Mouse (Mus musculus): ENCODE data around the gene Glis2. TPM values are rescaled to one million over a fixed set of nuclear protein-coding genes. Genes with fewer than 3 reads are reported as not detected.
A peak's percentile ranks its signal among the peaks of the same experiment; 100 is the strongest.

The Glis2 gene
- polyA plus RNA-seq, 1 experiment from 2014 or later: 12.1 TPM

DNA sequence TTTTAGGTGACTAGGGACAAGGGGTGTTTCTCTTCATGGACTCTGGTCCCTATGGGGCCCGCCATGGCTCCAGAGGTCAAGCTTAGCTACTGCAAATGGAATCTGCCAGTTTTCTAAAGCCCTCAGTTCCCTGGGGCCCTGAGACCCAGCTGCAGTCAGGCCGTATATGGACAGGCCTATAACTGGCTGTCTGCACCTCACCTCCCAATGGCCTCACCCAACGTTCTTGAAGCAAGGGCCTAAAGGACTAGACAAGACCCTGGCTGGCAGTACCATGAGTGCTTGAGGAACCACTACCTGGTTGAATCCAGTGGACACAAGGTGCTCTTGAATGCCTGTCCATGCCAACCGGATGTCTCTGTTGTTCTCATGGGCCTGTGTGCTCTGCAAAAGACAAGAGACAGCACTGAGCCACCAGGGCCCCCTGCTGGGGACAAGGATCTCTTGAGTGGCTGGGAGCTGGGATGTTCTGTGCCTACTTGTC is 60.8 kb downstream of the Glis2 start:
- Histone ChIP-seq H3K27ac (ENCODE audit: low read length) (no peak overlapping the region), H3K9ac (replicated peaks; ENCODE audit: low read depth, low read length) (no peak overlapping the region), H3K4me2 (ENCODE audit: low read length) (no peak overlapping the region), H3K4me1 (replicated peaks; ENCODE audit: control insufficient read depth, insufficient read depth, low read length) (peaks cover 8% of the 10 kb centered on the region), H3K9me3 (ENCODE audit: control insufficient read depth, low read length) (no peaks in the 10 kb centered on the region), H3K4me3 (replicated peaks; ENCODE audit: low read length) (no peak overlapping the region), H3K27me3 (replicated peaks; ENCODE audit: control insufficient read depth, insufficient read depth, low read length) (no peaks in the 10 kb centered on the region), H3K36me3 (ENCODE audit: control insufficient read depth, insufficient read depth) (no peaks in the 10 kb centered on the region; the same call in 1 of the 2 replicates)
- WGBS: 78% methylated on average over 4 of the region's 4 CpGs
- ATAC-seq: no peak

DNA sequence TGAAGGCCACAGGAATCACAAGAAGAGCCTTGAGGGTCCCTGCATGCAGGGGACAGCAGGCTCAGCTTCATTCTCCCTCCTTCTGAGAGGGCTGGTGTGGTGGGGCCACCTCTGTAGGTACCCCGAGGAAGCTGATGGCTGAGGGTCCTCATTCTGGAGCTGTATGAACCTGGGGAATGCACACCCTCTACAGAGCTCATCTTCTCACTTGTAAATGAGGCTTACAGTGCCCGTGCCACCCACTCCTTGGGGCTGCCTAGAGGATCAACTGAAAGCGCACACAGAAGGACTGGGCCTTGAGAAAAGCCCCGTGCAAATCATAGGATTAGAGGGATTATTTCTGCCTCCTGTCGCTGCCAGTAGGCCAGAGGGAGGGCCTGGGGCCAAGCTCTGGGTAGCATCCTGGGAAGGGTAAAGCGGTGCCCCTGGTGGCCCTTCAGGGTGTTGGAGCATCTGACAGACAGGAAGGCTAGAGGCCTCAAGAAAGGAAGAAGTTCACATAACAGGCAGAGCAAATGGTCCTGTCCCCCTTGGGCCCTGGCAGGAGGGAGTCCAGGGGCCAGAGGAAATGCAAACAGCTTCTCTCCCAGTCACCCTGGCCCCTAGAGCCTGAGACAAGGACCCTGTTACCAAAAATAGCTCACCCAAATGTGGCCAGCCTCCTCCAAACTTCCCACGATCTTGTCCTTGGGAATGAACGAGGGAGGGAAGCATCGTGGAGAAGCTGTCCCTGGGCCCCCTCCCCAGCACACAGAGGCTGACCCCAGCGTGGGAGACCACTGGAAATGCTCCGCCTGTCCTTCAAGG is 61.5 kb downstream of the Glis2 start:
- Histone ChIP-seq H3K27ac (ENCODE audit: low read length) (no peak overlapping the region), H3K4me1 (replicated peaks; ENCODE audit: control insufficient read depth, insufficient read depth, low read length) (peaks cover 8% of the 10 kb centered on the region), H3K9me3 (ENCODE audit: control insufficient read depth, low read length) (no peaks in the 10 kb centered on the region), H3K9ac (replicated peaks; ENCODE audit: low read depth, low read length) (no peak overlapping the region), H3K4me3 (replicated peaks; ENCODE audit: low read length) (no peak overlapping the region), H3K36me3 (ENCODE audit: control insufficient read depth, insufficient read depth) (no peaks in the 10 kb centered on the region; the same call in 1 of the 2 replicates), H3K27me3 (replicated peaks; ENCODE audit: control insufficient read depth, insufficient read depth, low read length) (no peaks in the 10 kb centered on the region), H3K4me2 (ENCODE audit: low read length) (no peak overlapping the region)
- ATAC-seq: 0 out of 2 replicates have a peak, but pooled peaks have one; percentile 10
- 38% methylated on average over 11 of the region's 11 CpGs for WGBS

DNA sequence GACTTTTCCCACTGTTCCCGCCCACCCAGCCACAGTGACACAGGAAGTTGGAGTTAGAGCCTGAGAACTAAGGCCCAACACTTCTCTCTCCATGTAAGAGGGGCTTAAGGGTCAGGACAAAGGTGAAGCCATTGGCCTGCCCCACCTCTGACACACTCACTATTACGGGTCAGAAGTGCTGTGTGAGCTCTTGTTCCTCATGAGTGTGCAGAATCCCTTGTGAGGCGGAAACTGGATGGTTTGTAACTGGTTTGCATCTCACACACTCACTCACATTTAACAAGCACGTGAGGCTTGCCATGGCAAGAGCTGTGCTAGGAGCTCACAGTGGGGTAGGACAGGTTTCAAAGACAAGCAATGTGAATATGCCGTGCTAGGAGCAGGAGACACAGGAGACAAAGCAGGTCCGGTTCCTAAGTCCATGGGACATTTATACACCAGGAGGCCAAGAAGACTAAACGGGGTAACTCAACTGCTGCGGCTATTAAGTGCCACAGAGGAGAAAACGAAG is 62.1 kb downstream of the Glis2 start:
- WGBS: 59% methylated on average over 9 of the region's 9 CpGs

DNA sequence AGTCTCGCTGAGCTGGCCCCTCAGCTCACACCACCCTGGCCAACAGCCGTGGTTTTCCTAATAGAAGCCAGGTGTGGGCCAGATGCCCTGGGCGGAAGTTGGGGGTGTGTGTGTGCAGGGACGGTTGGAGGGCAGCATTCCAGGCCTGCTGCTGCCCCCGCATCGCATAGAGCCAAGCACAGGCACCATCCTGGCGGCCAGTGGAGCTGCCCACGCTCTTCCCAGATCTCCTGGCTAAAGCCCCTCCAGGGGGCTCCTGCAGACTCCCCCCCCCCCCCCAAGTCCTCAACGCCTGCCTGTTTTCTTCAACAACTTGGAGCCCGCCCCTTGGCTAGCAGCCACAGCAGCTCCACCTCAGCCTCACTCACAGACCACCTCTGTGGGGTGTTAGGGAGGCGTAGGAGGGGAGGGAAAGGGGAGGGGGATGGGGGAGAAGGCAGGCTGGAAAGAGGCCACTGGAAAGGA is 64.3 kb downstream of the Glis2 start:
- WGBS: 10% methylated on average over 11 of the region's 11 CpGs
- no peak overlapping the region for H3K9ac ChIP-seq (replicated peaks; ENCODE audit: low read depth, low read length)
- H3K4me2 ChIP-seq (ENCODE audit: low read length): no peak overlapping the region
- 0 out of 2 replicates have a peak, but pooled peaks cover 2% of the 10 kb centered on the region for H3K36me3 ChIP-seq (ENCODE audit: control insufficient read depth, insufficient read depth)
- no peaks in the 10 kb centered on the region for H3K9me3 ChIP-seq (ENCODE audit: control insufficient read depth, low read length)
- ATAC-seq: peak; percentile 47; the same call in 1 of the 2 replicates
- no peak overlapping the region; the same call in 1 of the 2 replicates for H3K27ac ChIP-seq (ENCODE audit: low read length)
- H3K4me3 ChIP-seq (replicated peaks; ENCODE audit: low read length): no peak overlapping the region
- no peaks in the 10 kb centered on the region for H3K27me3 ChIP-seq (replicated peaks; ENCODE audit: control insufficient read depth, insufficient read depth, low read length)
- peaks cover 8% of the 10 kb centered on the region for H3K4me1 ChIP-seq (replicated peaks; ENCODE audit: control insufficient read depth, insufficient read depth, low read length)

More for the DNA sequence above, 62.1 kb downstream of the Glis2 start:
- H3K4me3 ChIP-seq (replicated peaks; ENCODE audit: low read length): no peak overlapping the region
- H3K36me3 ChIP-seq (ENCODE audit: control insufficient read depth, insufficient read depth): peaks cover 1% of the 10 kb centered on the region; the same call in 1 of the 2 replicates
- H3K9ac ChIP-seq (replicated peaks; ENCODE audit: low read depth, low read length): no peak overlapping the region
- H3K4me1 ChIP-seq (replicated peaks; ENCODE audit: control insufficient read depth, insufficient read depth, low read length): peaks cover 8% of the 10 kb centered on the region
- no peaks in the 10 kb centered on the region for H3K9me3 ChIP-seq (ENCODE audit: control insufficient read depth, low read length)
- no peaks in the 10 kb centered on the region for H3K27me3 ChIP-seq (replicated peaks; ENCODE audit: control insufficient read depth, insufficient read depth, low read length)
- no peak overlapping the region for H3K4me2 ChIP-seq (ENCODE audit: low read length)
- H3K27ac ChIP-seq (ENCODE audit: low read length): no peak overlapping the region
- no peak for ATAC-seq

DNA sequence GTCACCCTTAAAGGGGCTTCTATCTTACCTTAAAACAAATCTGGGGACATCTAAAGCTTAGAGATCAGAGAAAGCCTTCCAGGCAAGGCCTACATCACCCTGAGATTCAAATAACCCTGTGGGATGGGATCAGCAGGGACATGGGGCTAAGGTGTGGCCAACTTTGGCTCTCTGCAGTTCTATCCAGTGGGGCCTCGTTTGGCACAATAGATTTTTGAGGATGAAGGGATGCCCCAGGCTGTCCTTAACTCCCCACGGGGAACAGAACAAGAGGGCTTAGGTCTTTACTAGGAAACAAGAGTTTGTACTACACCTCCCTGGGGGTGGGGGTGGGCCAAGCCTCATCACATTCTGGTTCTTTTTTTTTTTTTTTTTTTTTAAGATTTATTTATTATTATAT is 64.8 kb downstream of the Glis2 start:
- Histone ChIP-seq H3K27ac (ENCODE audit: low read length) (peak overlapping the region; percentile 38; the same call in 1 of the 2 replicates), H3K4me2 (ENCODE audit: low read length) (no peak overlapping the region), H3K36me3 (ENCODE audit: control insufficient read depth, insufficient read depth) (0 out of 2 replicates have a peak, but pooled peaks cover 2% of the 10 kb centered on the region), H3K9ac (replicated peaks; ENCODE audit: low read depth, low read length) (0 out of 2 replicates have a peak overlapping the region, but pooled peaks have one; percentile 15), H3K4me3 (replicated peaks; ENCODE audit: low read length) (no peak overlapping the region), H3K9me3 (ENCODE audit: control insufficient read depth, low read length) (no peaks in the 10 kb centered on the region), H3K4me1 (replicated peaks; ENCODE audit: control insufficient read depth, insufficient read depth, low read length) (peaks cover 8% of the 10 kb centered on the region), H3K27me3 (replicated peaks; ENCODE audit: control insufficient read depth, insufficient read depth, low read length) (no peaks in the 10 kb centered on the region)
- ATAC-seq: no peak
- WGBS: 10% methylated on average over 2 of the region's 2 CpGs

DNA sequence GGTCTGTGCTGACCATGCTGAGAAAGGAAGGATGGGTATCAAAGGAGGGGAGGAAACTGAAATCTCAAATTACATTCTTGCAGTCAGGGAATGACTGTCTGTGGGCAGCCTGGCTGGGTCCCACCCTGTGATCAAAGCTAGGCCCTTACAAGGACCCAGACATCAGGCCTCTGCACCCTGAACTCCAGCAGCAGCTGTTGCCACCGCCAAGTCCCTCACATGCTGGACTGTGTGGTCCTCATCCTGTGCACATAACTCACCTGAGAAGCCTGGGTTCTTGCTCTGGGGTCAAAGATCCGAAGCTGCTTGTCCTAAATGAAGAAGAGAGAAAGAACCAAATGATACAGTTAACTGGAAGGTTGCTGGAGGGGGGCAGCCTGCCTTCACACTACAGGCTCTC is 67.1 kb downstream of the Glis2 start:
- no peak overlapping the region for H3K27ac ChIP-seq (ENCODE audit: low read length)
- no peak overlapping the region for H3K9ac ChIP-seq (replicated peaks; ENCODE audit: low read depth, low read length)
- H3K4me1 ChIP-seq (replicated peaks; ENCODE audit: control insufficient read depth, insufficient read depth, low read length): peaks cover 8% of the 10 kb centered on the region
- no peak for ATAC-seq
- H3K4me3 ChIP-seq (replicated peaks; ENCODE audit: low read length): no peak overlapping the region
- no peak overlapping the region for H3K4me2 ChIP-seq (ENCODE audit: low read length)
- no peaks in the 10 kb centered on the region for H3K9me3 ChIP-seq (ENCODE audit: control insufficient read depth, low read length)
- 0 out of 2 replicates have a peak, but pooled peaks cover 2% of the 10 kb centered on the region for H3K36me3 ChIP-seq (ENCODE audit: control insufficient read depth, insufficient read depth)
- 75% methylated on average over 2 of the region's 2 CpGs for WGBS
- H3K27me3 ChIP-seq (replicated peaks; ENCODE audit: control insufficient read depth, insufficient read depth, low read length): no peaks in the 10 kb centered on the region

- peaks cover 6% of the 10 kb centered on the region for H3K4me1 ChIP-seq (replicated peaks; ENCODE audit: control insufficient read depth, insufficient read depth, low read length)
- no peak overlapping the region for H3K9ac ChIP-seq (replicated peaks; ENCODE audit: low read depth, low read length)
- H3K9me3 ChIP-seq (ENCODE audit: control insufficient read depth, low read length): no peaks in the 10 kb centered on the region
- WGBS: 87% methylated on average over 2 of the region's 2 CpGs
- H3K27ac ChIP-seq (ENCODE audit: low read length): no peak overlapping the region
- 0 out of 2 replicates have a peak, but pooled peaks cover 2% of the 10 kb centered on the region for H3K36me3 ChIP-seq (ENCODE audit: control insufficient read depth, insufficient read depth)
- H3K4me3 ChIP-seq (replicated peaks; ENCODE audit: low read length): no peak overlapping the region
- H3K27me3 ChIP-seq (replicated peaks; ENCODE audit: control insufficient read depth, insufficient read depth, low read length): no peaks in the 10 kb centered on the region
- no peak overlapping the region for H3K4me2 ChIP-seq (ENCODE audit: low read length)
- no peak for ATAC-seq
Measured at GRCm38 (mm10) chr16:4663806-4664205, 69.3 kb downstream of the Glis2 start.

- no peak for ATAC-seq
- WGBS: 94% methylated on average over 2 of the region's 2 CpGs
- no peaks in the 10 kb centered on the region for H3K9me3 ChIP-seq (ENCODE audit: control insufficient read depth, low read length)
Measured at GRCm38 (mm10) chr16:4665726-4666125, 71.2 kb downstream of the Glis2 start.

GRCm38 (mm10) chr16:4667190-4667808 is 72.8 kb downstream of the Glis2 start:
- WGBS: 39% methylated on average over 3 of the region's 3 CpGs
- H3K4me2 ChIP-seq (ENCODE audit: low read length): no peak overlapping the region

More at GRCm38 (mm10) chr16:4665726-4666125, 71.2 kb downstream of the Glis2 start:
- Histone ChIP-seq H3K36me3 (ENCODE audit: control insufficient read depth, insufficient read depth) (0 out of 2 replicates have a peak, but pooled peaks cover 2% of the 10 kb centered on the region), H3K4me1 (replicated peaks; ENCODE audit: control insufficient read depth, insufficient read depth, low read length) (no peaks in the 10 kb centered on the region), H3K9ac (replicated peaks; ENCODE audit: low read depth, low read length) (no peak overlapping the region), H3K4me3 (replicated peaks; ENCODE audit: low read length) (no peak overlapping the region), H3K27ac (ENCODE audit: low read length) (no peak overlapping the region), H3K4me2 (ENCODE audit: low read length) (no peak overlapping the region), H3K27me3 (replicated peaks; ENCODE audit: control insufficient read depth, insufficient read depth, low read length) (no peaks in the 10 kb centered on the region)

More at GRCm38 (mm10) chr16:4667190-4667808, 72.8 kb downstream of the Glis2 start:
- H3K27ac ChIP-seq (ENCODE audit: low read length): no peak overlapping the region
- H3K9me3 ChIP-seq (ENCODE audit: control insufficient read depth, low read length): no peaks in the 10 kb centered on the region
- H3K27me3 ChIP-seq (replicated peaks; ENCODE audit: control insufficient read depth, insufficient read depth, low read length): no peaks in the 10 kb centered on the region
- H3K4me1 ChIP-seq (replicated peaks; ENCODE audit: control insufficient read depth, insufficient read depth, low read length): no peaks in the 10 kb centered on the region
- H3K9ac ChIP-seq (replicated peaks; ENCODE audit: low read depth, low read length): no peak overlapping the region
- H3K36me3 ChIP-seq (ENCODE audit: control insufficient read depth, insufficient read depth): no peaks in the 10 kb centered on the region
- H3K4me3 ChIP-seq (replicated peaks; ENCODE audit: low read length): no peak overlapping the region
- ATAC-seq: peak; percentile 91
